Mouse (Mus musculus) neural tube, embryonic 11.5 days (tissue): Measurements from ENCODE around the gene Slc35d1. TPM values are rescaled to one million over a fixed set of nuclear protein-coding genes. Genes with fewer than 3 reads are reported as not detected.

ENCODE experiments used
- ATAC-seq: fragments of 200-750 bp; cut with Nextera tagmentation; 2 replicates; pipeline ENCODE4 v1.8.0; 2017; ENCODE audit warnings: moderate number of reproducible peaks, mild to moderate bottlenecking, moderate TSS enrichment, moderate library complexity; ENCODE audit not compliant: insufficient read depth, low FRiP score, low TSS enrichment
- DNase-seq: peaks from one replicate; pipeline ENCODE4 v3.0.0-alpha.2; 2015; ENCODE audit warnings: low spot score
- H3K27ac ChIP-seq: fragments of 300-500 bp; sonication (generic); 2 replicates; pipeline ENCODE4 v1.5.1; 2014; ENCODE audit warnings: low read depth, mild to moderate bottlenecking, low read length
- H3K27me3 ChIP-seq: fragments of 300-500 bp; sonication (generic); 2 replicates; pipeline ENCODE4 v1.6.1; 2014; ENCODE audit warnings: mild to moderate bottlenecking, low read length, mixed read lengths; ENCODE audit not compliant: control insufficient read depth, insufficient read depth
- H3K36me3 ChIP-seq: fragments of 300-500 bp; sonication (generic); 2 replicates; pipeline ENCODE4 v1.6.1; 2014; ENCODE audit warnings: mild to moderate bottlenecking, low read length, moderate library complexity, mixed read lengths; ENCODE audit not compliant: control insufficient read depth, insufficient read depth
- H3K4me1 ChIP-seq: fragments of 300-500 bp; sonication (generic); 2 replicates; pipeline ENCODE4 v1.6.1; 2014; ENCODE audit warnings: low read length, mixed read lengths; ENCODE audit not compliant: control insufficient read depth, insufficient read depth
- H3K4me2 ChIP-seq: fragments of 300-500 bp; sonication (generic); 2 replicates; pipeline ENCODE4 v1.6.1; 2014; ENCODE audit warnings: low read depth, mild to moderate bottlenecking, moderate library complexity
- H3K4me3 ChIP-seq: fragments of 300-500 bp; sonication (generic); 2 replicates; pipeline ENCODE4 v1.5.1; 2014; ENCODE audit warnings: low read depth, low read length
- H3K9ac ChIP-seq: fragments of 300-500 bp; sonication (generic); 2 replicates; pipeline ENCODE4 v1.6.1; 2014; ENCODE audit warnings: mild to moderate bottlenecking, low read length
- H3K9me3 ChIP-seq: fragments of 300-500 bp; sonication (generic); 2 replicates; pipeline ENCODE4 v1.6.1; 2016; ENCODE audit warnings: low read length; ENCODE audit not compliant: control insufficient read depth
- WGBS: fragments of 180-500 bp; shearing (Covaris S2); extraction: QIAGEN DNeasy Blood & Tissue Kit; methylation state at CpG from one replicate; pipeline ENCODE4 v1.1.7; 2014; 5-methylcytosine and 5-hydroxymethylcytosine counted together
- polyA plus RNA-seq: library from polyadenylated mRNA; unstranded; fragments of >200 nt; fragmentation: Nextera tagmentation; extraction: Ambion mirVana; gene quantifications from 2 replicates; pipeline ENCODE4 v1.2.1, GENCODE M21; 2014

Gene Slc35d1
- polyA plus RNA-seq, 1 experiment from 2014 or later: 12.0 TPM

DNA sequence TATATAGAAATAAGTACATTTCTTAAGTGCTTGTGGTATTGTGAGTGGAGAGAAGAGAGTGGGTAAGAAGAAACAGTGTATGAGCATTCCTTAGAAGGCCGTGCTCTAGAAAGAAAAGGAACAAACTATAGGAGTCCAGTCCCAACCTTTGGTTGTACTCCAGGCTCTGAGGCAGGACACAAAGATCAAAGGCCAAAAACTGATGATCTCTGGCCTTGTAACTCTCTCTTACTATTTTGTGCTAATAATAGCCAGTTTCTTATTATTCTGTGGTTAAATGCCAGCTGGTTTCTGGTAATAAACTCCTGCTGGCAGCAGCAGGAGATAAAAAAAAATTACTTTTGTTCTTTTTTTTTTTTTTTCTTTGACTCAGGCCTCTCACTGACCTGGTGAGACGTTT lies 17.2 kb upstream of the Slc35d1 start:
- Histone ChIP-seq H3K9ac (no peak overlapping the region), H3K4me2 (no peak overlapping the region), H3K4me1 (no peaks in the 10 kb centered on the region), H3K27ac (no peak overlapping the region), H3K9me3 (no peaks in the 10 kb centered on the region), H3K4me3 (no peak overlapping the region), H3K36me3 (no peaks in the 10 kb centered on the region), H3K27me3 (no peaks in the 10 kb centered on the region)
- DNase-seq: no peak
- ATAC-seq: no peak
- WGBS: 46% methylated on average over 2 of the region's 2 CpGs

DNA sequence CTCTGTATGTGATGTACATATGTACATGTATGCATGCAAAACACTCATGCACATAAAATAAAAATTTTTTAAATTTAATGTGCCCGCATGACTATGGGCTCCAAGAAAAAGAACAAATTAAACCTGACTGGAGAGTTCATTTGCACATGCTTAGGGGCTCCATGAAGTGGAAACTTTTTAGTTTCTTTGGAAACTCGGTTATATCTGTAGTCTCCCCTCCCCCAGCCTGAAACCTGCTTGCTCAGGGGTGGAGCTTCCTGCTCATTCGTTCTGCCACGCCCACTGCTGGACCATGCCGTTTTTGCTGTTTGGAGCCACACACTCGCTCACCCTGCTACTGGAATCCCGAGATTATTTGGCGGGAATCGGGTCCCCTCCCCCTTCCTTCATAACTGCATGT lies 7.9 kb upstream of the Slc35d1 start:
- H3K4me1 ChIP-seq: no peaks in the 10 kb centered on the region
- H3K9ac ChIP-seq: no peak overlapping the region
- ATAC-seq (no peak), DNase-seq (no peak)
- 52% methylated on average over 9 of the region's 9 CpGs for WGBS
- no peaks in the 10 kb centered on the region for H3K9me3 ChIP-seq
- no peaks in the 10 kb centered on the region for H3K36me3 ChIP-seq
- no peak overlapping the region for H3K4me3 ChIP-seq
- H3K27me3 ChIP-seq: no peaks in the 10 kb centered on the region
- no peak overlapping the region for H3K4me2 ChIP-seq
- no peak overlapping the region for H3K27ac ChIP-seq

DNA sequence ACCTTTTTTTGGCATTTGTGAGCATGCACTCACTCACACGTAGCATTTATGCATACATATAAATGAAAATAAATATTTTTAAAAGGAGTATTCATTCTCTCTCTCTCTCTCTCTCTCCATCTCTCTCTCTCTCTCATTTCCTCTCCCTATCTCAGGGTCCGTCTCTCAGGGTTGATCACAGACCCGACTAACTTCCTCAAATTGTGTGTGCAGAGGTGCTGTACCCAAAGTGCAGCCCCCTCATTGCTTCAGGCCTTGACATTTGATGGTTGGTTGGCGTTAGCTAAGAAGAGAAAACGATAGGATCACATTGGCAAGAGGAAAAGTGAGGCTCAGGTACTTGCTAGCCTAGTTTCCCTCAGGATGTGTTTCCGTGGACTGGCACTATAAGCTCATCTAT lies 6.8 kb upstream of the Slc35d1 start:
- H3K4me3 ChIP-seq: no peak overlapping the region
- H3K9ac ChIP-seq: no peak overlapping the region

DNA sequence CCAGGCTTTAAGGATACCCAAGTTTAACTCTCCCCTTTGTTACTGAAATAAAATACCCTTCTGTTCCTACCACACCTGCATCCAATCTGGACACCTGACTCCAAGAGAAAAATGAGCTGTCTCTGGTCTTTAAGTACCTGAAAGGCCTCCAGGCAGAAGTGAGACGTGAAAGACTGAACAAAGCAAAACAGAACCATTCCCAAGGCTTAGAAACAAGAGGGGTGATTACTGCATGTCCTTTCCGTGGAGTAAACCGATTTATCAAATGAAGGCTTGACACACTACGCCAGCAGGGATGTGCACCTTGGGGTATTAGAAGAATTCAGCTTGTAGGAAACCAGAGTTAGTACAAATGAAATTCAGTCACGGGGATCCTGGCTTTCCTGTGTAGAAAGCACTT lies 4.0 kb upstream of the Slc35d1 start:
- no peaks in the 10 kb centered on the region for H3K4me1 ChIP-seq
- H3K4me3 ChIP-seq: no peak overlapping the region
- no peak for DNase-seq
- no peaks in the 10 kb centered on the region for H3K27me3 ChIP-seq
- no peaks in the 10 kb centered on the region for H3K36me3 ChIP-seq
- H3K9me3 ChIP-seq: no peaks in the 10 kb centered on the region
- ATAC-seq: no peak
- 65% methylated on average over 5 of the region's 5 CpGs for WGBS
- no peak overlapping the region for H3K4me2 ChIP-seq
- no peak overlapping the region for H3K9ac ChIP-seq
- no peak overlapping the region for H3K27ac ChIP-seq

More for the DNA sequence above, 6.8 kb upstream of the Slc35d1 start:
- no peaks in the 10 kb centered on the region for H3K36me3 ChIP-seq
- WGBS: 82% methylated on average over 6 of the region's 6 CpGs
- no peak for DNase-seq
- no peaks in the 10 kb centered on the region for H3K27me3 ChIP-seq
- ATAC-seq: no peak
- H3K4me1 ChIP-seq: no peaks in the 10 kb centered on the region
- H3K9me3 ChIP-seq: no peaks in the 10 kb centered on the region
- no peak overlapping the region for H3K4me2 ChIP-seq
- no peak overlapping the region for H3K27ac ChIP-seq

DNA sequence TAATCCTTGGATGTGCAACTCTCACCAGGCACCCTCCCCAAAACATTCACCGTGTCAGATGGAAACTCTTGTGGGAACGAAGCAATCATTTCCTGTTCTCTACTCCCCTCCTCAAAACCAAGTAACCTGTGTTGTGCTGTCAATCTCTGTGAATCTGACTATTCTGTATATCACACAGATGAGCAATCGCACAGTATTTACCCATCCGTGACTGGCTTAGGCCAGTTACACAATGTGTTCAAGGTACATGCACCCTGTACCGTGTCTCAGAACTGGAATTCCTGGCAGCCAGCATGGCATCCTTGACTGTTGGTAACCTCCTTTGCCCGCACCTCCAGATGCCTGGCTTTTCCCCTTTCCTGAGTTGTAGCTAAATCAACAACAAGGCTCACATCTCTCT lies 1.1 kb upstream of the Slc35d1 start:
- Histone ChIP-seq H3K27me3 (no peaks in the 10 kb centered on the region), H3K4me1 (no peaks in the 10 kb centered on the region), H3K36me3 (no peaks in the 10 kb centered on the region), H3K9me3 (no peaks in the 10 kb centered on the region), H3K4me2 (no peak overlapping the region), H3K27ac (no peak overlapping the region), H3K4me3 (no peak overlapping the region), H3K9ac (no peak overlapping the region)
- ATAC-seq (no peak), DNase-seq (no peak)
- 90% methylated on average over 6 of the region's 6 CpGs for WGBS

DNA sequence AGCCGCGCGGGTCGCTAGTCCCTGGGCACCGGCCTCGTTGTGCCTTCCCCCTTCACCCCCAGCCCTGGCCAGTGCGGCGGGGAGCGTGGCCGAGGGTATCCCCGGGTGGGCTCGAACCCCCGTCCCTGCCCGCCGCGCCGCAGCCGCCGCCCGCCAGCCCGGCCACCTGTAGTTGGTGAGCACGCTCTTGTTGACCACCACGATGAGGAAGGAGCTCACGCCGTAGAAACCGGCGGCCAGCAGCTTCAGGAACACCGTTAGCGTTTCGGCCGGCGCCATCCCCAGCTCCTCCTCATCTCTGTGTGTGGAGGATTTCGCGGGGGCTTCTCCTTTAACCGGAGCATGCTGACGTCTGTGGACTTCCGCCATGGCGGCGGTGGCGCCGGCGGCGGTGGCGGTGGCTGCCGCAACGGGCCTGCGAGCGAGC lies 453 bp downstream of the Slc35d1 start:
- peak overlapping the region; percentile 93 for H3K27ac ChIP-seq
- no peaks in the 10 kb centered on the region for H3K4me1 ChIP-seq
- no peaks in the 10 kb centered on the region for H3K36me3 ChIP-seq
- no peaks in the 10 kb centered on the region for H3K9me3 ChIP-seq
- DNase-seq (peak; percentile 78), ATAC-seq (peak; percentile 76)
- no peaks in the 10 kb centered on the region for H3K27me3 ChIP-seq
- peak overlapping the region; percentile 54 for H3K4me2 ChIP-seq
- peak overlapping the region; percentile 88 for H3K4me3 ChIP-seq
- peak overlapping the region; percentile 97 for H3K9ac ChIP-seq
- WGBS: under 1% methylated on average over 31 of the region's 48 CpGs

DNA sequence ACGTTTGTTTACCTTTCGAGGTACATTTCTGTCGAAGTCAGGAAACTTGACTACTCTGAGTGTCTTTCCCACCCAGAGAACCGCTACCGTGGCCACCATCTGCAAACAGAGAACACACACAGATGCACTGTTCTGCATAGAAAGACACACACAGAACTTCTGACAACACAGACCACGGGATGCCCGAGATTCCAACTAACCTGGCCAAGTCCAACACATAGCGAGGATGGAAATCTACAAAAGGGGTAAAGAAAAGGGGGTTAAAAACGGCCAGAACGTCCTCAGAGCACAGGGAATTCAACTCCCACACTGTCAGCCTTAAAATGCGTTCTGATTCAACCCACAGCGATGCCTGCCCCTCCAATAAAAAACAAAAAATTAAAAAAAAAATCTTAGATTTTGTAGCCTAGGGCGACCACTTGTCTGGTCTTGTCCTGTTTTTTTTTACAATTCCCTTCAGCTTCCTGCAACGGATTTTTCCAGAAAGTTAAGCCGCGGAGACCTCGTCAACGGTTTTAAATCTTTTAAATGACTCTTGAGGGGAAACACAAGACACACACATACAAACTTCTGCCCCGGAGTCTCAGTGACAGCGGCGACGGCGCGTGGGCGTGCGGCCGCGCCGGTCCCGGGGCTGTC lies 986 bp downstream of the Slc35d1 start:
- H3K4me2 ChIP-seq: peak overlapping the region; percentile 54
- H3K27me3 ChIP-seq: no peaks in the 10 kb centered on the region
- peak; percentile 27 for DNase-seq
- no peak for ATAC-seq
- no peaks in the 10 kb centered on the region for H3K4me1 ChIP-seq
- 6% methylated on average over 30 of the region's 30 CpGs for WGBS
- no peaks in the 10 kb centered on the region for H3K36me3 ChIP-seq
- no peaks in the 10 kb centered on the region for H3K9me3 ChIP-seq
- H3K4me3 ChIP-seq: peak overlapping the region; percentile 88
- H3K9ac ChIP-seq: peak overlapping the region; percentile 97
- peak overlapping the region; percentile 93 for H3K27ac ChIP-seq

DNA sequence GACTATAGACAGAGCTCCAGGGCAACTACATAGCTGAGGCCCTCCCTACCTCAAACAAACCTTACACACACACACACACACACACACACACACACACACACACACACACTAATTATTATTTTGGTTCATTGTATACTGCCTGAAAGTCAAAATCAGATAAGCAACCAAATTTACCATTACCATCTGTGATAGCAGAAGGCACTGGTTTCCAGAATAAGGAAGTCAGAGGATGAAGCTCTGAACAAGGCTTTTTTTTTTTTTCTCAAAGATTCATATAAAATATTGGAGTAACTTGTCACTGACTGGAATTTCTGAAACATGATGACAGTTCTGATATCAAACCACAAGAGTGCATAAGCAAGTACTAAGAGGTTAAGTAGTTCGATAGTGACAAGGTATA lies 6.4 kb downstream of the Slc35d1 start:
- Histone ChIP-seq H3K27ac (no peak overlapping the region), H3K9me3 (no peaks in the 10 kb centered on the region), H3K4me3 (no peak overlapping the region), H3K36me3 (0 out of 2 replicates have a peak, but pooled peaks cover 2% of the 10 kb centered on the region), H3K4me1 (no peaks in the 10 kb centered on the region), H3K4me2 (no peak overlapping the region), H3K27me3 (no peaks in the 10 kb centered on the region), H3K9ac (no peak overlapping the region)
- ATAC-seq (no peak), DNase-seq (no peak)
- WGBS: 93% methylated on average over 1 of the region's 1 CpGs

DNA sequence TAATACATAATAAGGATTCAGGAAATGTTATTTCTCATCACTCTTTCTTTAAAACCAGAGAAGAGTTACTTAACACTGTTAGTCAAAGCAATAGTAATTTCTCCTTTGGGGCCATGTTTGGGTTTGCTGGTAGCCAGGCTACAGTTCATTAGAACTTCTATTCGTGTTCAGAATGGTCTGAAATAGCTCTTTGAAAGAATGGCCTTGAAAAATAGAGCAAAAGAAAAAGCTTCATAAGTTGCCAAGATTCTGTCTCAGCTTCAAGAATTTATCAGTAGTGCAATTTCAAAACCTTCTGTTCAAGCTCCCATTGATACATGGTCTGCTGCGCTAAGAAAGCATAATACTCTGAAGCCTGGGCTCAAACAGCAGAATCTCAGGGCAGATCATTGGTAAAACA lies 11.3 kb downstream of the Slc35d1 start:
- H3K36me3 ChIP-seq: 0 out of 2 replicates have a peak, but pooled peaks cover 2% of the 10 kb centered on the region
- no peak overlapping the region for H3K4me3 ChIP-seq
- WGBS: 90% methylated on average over 2 of the region's 2 CpGs
- no peak for DNase-seq
- no peak overlapping the region for H3K27ac ChIP-seq
- no peaks in the 10 kb centered on the region for H3K4me1 ChIP-seq
- ATAC-seq: no peak
- H3K27me3 ChIP-seq: no peaks in the 10 kb centered on the region
- H3K9ac ChIP-seq: no peak overlapping the region
- no peaks in the 10 kb centered on the region for H3K9me3 ChIP-seq
- no peak overlapping the region for H3K4me2 ChIP-seq
